Mouse (Mus musculus) gastrocnemius, adult 18-20 months (tissue): ENCODE results near the gene Ppp1r21. TPM values are rescaled to one million over a fixed set of nuclear protein-coding genes. Genes with fewer than 3 reads are reported as not detected.

Experiments used
- DNase-seq: peaks from one replicate; pipeline ENCODE4 v3.0.0; 2021; ENCODE audit warnings: low spot score
- total RNA-seq, 2 experiments: library from RNA; stranded (reverse); gene quantifications; 2 replicates each; pipeline ENCODE4 v1.2.3; 2021

The Ppp1r21 gene
- total RNA-seq, 2 experiments from 2014 or later: 6.2 TPM

DNA sequence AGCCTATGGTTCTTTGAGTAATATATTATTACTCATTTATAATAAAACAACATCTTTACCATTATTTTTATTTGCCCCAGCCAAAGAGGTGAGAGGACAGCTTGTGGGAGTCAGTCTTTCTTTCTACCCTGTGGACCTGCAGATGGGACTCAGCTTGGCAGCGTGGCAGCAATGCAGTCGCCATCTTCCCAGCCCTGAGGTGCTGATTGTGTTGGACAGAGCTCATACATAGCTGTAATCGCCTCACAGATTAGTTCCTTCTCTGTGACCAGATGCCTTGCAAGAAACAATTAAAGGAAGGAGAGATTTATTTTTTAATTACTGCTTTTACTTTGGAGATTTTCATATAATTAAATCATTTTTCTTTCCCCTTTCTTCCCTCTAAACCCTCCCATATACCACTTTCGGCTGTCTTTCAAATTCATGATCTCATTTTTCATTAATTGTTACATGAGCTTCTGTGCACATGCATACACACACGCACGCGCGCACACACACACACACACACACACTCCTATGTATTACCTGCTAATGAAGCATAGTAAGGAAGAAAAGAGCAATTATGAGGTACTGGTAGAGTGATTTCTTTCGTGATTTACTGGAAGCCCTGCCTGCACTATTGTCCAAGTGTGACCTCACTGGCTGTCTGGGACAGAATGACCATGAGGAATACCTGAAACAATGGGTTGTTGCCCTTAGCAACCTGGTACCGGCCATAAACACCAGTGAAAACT, 40.1 kb downstream of the Ppp1r21 start:
- DNase-seq: no peak

DNA sequence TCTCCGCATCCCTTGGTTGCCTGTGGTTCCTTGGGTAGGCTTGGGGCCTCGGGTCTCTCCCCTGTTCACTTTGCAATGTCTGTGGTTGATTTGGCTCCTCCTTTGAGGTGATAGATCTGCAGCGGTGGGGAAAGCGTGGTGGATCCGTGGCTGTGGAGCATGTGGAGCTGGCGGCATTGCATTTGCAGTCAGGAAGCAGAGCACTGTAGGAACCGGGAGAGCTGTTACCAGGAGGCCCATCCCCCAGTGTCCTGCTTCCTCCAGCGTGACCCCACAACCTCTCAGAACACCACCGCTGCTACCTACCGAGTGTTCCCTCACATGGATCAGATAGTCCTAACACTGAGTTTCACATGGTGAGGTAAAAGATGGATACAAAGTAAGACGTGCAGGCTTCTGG, 40.9 kb downstream of the Ppp1r21 start:
- no peak for DNase-seq

DNA sequence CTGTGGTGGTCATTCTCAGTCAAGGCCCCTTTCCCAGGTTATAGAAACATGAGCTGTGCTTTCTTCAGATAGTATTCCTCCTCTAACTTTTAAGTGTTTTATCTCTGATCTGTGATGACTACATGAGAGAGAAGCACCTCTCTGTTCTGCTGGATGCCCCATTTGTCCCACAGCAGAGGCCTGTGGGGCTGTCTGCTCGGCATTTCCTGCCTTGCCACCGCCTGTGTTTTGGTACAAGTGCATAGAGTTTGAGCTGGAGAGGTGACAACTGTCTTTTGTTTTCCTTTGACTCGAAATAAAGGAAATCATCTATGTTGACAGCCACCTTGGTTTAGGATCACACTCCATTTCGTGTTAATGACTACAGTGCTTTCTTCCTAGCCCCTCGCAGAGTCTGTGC, 44.9 kb downstream of the Ppp1r21 start:
- DNase-seq: no peak

DNA sequence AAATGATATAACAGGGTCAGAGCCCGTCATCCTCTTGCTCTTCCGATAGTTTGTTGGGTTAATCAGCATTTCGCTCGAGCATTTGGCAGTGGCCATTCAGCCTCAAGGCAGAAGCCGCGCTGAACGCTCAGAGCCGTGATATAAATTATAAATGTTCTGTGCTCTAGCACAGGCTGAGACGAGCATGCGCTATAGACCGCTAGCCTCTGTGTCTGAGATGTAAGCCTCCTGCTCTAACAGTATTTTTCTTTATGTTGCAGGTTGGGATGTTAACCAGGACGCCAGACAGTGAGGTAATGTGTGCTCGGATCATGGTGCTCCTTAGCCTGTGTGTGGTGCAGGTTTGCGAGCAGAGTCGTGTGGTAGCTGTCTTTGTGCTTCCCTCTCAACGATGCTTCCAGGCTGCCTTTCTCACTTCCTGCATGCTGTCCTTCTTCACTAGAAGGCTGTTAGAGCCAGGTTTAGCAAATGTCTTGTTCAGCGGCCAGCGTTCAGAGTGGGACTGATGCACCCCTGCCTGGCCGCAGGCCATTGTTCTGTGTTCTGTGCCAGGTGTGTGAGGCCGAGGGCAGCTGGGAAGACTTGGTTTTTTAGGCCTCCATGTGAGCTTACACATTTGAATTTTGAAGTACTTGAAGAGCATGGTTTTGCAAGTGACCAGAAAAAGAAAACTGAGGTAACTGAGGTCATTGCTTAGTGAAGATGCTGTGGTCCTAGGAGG, 48.8 kb downstream of the Ppp1r21 start:
- no peak for DNase-seq

DNA sequence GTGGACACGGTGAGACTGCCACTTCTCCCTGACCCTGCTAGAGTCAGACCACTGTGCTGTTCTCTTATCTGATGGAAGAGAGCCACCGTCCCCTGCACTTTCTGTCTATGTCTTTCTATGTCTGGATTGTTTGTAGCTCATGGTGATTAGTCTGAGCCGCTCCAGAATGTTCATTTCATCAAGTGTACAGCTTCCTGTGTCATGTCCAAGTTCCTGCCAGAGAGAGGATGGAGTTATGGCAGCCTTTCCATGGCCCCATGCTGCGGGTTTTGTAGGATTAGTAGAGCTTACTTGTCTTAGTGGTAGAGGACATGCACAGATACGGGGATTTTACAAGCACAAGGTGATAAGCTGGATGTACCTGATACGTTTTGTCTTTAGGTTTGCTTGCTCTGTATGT, 50.6 kb downstream of the Ppp1r21 start:
- no peak for DNase-seq

DNA sequence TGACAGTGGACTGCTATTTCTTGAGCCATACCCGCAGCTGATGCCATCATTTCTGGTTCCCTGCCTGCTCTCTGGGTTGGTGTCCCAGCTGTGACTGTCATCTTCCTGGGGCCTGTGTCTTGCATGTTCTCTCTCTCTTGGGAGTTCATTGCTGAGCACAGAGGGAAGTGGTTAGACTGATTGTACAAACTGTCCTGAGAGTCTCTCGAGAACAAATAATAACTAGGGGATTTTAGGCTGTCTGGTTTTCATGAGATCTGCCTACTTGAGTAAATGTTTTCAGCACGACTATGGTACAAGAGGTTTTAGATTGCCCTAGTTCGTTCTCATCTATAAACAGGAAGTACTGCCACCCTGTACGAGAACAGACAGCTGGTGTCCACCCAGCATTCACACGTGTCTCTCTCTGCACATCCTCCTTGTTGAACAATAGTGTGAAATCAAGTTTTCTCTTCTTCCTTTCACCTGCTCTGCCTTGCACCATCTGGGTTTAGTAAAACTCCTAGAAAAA, 51.6 kb downstream of the Ppp1r21 start:
- DNase-seq: no peak

DNA sequence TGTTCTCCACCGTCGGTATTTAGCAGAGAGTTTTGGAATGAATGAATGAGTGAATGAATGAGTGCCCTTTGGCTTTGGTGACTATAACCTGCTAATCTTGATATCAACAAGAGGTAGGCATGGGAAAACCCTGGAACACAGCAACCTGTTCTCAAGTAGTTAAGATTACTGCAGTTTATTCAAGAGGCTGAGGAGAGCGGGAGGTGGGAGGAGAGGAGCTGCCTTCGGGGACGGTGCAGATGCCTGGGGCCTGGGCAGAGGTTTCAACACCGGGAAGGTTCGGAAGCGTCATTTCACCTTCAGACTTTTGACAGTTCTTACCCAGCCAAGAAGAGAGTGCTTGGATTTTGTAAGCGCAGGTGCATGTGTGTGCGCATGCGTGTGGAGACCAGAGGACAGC, 53.1 kb downstream of the Ppp1r21 start:
- DNase-seq: no peak

DNA sequence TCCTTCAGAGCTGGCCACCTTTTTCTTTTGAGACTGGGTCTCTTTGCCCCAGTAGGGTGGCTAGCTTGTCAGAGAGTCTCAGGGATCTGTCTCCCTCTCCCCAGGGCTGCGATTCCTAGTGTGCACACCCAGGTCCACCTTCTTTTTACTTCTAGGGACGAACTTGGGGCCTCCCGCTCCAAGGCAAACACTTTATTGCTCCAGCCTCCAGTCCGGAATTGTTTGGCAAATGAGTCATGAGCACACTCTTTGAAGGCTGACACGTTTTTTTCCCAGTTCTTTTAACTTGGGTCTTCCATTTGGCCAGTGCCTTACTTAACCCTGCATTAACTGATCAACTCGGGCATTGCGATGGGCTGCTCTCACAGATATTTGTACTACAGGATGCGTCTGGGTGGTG, 53.5 kb downstream of the Ppp1r21 start:
- DNase-seq: no peak

DNA sequence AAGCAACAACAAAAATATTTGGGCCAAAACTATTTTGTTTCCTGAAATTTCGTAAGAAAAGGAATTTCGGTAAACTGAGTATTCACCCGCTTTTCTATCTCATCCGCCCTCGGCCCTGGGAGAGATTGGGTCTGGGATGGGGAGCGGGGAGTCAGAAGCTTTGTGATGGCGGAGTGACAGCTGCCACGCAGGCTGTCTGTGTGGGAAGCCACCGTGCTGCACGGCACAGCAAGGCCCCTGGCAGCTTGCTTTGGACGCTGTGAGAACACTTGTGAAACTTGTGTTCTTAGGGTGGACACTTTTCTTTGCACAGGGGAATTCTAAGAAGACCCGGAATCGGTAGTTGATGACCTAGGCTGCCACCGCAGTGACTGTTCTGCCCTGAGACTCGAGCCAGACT, 57.5 kb downstream of the Ppp1r21 start:
- DNase-seq: no peak

DNA sequence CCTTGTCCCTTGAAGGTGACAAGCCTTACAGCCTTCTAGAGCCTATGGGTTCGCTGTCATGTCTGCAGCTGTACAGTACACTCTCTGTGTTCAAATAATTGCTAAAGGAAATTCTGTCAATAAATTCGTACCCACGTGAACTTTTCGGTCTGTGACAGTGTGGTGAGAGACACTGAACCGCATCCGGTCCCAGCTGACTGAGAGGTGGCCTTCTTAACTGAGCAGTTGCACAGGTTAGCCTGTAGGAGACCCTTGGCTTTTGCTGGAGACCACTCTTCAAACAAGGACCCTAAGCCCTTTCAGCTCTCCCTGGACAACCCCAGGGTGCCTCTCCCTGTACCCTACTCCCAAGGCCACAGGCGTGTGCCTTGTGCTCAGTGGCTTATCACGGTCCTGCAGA, 58.3 kb downstream of the Ppp1r21 start:
- no peak for DNase-seq

DNA sequence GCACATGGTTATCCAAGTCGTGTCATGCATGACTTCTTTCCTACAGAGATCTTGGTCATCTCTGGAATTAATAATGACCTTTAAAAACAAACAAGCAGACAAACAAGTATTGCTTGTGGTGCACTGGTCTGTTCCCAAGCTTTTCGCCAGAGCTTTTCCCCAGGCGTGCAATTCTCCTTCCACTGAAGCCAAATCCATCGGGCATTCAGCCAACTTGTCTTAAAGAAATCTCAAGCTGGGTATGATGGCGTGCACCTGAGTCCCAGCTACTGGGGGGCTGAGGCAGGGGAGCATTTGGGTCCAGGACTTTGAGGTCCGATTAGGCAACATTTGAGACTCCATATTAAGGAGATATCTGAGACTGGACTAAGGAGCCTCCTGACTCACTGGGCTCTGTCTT, 60.3 kb downstream of the Ppp1r21 start:
- DNase-seq: no peak

DNA sequence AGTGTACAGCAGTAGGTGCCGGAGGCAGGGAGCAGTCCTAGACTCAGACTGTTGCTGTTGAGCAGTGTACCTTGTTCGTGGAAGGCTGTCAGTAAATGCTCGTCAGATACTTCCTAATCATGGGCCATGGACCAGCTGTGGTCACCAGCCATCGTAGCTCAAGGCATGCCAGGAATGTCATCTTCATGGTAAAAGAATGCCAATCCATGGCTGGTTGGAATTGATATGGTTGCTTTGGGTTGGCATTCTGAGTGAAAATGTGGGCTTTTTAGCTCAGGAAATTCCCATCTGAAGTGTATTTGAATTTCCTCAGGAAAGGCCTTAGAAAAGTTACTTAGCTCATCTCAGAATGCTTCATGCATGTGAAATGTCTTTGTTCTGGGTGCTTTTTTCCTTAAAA, 65.2 kb downstream of the Ppp1r21 start:
- no peak for DNase-seq

DNA sequence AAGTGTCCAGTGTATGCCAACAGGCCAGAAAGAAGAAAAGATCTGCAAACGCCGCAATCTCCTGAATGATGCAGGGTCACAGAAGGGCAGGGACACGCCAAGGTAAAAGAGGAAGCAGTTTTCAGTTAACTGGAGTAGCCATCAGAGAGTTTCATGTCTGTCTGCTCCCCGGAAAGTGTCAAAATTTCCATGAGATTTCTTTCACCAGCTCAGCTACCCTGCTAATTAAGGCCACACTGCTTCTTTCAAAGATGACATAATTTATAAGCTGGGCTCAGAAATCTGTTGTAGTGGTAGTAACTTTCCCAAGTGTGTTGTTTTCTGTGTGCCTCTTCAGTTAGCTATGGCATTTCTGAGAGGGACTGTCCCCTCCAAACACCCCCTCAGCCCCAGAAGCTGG, 66.2 kb downstream of the Ppp1r21 start:
- DNase-seq: no peak

DNA sequence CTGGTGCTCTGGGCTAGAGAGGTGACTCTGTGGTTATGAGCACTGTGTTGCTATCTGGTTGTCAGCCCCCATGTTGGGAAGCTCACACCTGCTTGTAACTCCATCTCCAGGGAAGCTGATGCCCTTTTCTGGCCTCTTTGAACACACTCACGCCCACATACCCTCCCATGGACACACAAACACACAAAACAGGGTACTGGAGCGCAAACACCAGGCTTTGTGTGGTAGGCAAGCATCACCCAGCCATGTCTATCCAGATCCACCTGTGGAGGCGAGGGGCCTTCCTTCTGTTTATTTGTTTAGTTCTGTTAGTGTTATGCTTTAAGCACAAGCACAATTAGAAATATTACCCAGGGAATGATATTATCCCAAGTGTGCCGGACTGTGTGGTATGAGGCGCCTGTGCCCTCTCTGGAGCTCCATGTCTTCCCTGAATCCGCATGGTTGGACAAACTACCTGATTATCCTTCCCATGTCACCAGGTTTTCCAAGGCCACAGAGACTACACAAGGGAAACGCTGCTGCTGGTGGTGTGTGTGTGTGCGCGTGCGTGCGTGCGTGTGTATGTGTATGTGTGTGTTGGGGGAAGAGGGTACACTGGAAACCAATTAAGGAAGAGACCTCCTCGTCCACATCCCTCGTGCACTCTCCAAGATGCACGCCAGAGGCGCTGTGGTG, 66.8 kb downstream of the Ppp1r21 start:
- no peak for DNase-seq

DNA sequence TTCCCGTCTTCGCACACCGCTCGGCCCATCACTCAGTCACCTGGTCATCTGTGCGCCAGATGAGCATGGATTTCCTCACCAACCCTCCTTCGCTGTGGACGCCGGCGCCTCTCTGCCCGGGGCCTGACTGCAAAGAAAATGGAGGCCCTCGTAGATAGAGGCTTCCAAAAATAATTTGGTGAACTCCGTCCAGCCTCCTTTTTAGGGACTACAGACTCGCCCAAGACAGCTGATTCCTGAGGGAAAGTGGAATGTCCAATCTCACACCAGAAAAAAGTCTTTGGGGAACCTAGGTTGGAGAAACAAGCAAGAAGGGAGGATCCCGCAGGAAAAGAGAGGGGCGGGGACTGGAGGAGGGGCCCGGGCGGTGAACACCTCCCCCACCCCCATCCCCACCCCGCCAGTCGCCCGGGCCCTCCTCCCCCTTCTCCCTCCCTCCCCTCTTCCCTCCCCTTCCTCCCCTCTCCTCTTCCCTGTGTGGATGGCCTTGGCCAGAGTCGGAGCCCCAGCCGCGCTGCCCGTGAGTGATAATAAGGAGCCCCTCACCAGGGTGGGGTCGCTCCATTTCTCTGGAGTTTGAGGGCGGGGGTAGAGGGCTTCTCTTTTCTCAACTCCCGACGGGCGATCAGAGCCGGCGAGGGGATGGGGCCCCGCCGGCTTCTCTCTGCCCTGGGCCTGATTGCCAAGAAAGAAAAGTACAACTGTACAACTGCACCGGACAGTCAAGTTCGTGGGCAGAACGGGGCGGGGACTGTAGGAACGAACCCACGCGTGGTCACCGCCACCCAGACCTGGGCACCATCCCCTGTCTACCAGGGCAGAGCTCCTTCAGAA, 67.5 kb downstream of the Ppp1r21 start, which contains the start of gene Ston1:
Gene Ston1 (plus strand): TSS at position 463 of the 834 bp plus-strand sequence.
- DNase-seq: peak; percentile 64

DNA sequence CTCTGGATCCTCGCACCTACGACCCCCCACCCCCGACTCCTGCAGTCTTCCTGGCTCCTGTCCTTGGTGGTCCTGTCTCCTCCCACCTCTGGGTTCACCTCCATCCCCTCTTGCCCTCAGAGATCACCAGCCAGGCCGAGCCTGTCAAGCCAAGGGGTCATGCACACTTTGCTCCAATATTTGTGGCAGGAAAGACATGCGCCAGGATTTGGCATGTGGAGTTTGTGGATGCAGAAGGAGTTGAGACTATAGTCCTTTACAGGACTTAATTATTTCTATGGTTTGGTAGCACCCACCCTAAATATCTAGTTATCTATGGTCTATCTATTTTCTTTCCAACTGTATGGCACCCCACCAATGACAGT, 68.1 kb downstream of the Ppp1r21 start:
- DNase-seq: no peak

DNA sequence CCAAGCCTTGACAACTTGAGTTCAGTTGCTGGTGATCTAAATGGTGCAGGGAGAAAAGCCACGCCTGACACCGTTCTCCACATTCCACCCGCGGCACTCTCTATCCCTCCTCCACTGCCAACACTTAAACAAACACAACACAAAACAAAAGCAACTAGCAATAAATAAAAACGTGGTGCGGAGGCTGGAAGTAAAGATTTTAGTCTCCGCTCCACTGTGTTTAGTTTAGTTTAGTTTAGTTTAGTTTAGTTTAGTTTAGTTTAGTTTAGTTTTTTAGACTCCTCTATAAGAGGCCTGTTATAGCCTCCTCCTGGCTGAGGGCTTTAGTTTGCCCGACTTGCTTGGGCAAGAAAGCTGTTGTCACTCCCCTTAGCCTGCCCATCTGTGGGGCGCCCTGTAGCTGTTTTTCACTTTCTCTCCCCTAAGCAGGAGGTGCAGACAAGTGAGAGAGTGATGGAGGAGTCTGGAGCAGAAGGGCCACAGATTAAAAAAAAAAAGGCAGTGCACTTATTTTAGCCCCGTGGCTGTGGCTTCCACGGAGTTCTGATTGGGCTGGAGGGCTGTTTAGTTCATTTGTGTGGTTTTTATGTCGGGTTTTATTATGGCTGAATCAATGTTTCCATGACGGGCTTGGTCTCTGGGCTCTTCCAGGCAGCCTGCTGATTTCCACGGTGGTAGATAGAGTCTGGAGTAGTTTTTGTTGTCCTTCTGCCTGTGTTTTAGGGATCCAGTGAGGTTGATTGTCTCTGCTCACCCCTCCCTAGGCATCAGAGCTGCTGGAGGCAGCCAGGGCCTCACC, 68.9 kb downstream of the Ppp1r21 start:
- peak; percentile 7 for DNase-seq

DNA sequence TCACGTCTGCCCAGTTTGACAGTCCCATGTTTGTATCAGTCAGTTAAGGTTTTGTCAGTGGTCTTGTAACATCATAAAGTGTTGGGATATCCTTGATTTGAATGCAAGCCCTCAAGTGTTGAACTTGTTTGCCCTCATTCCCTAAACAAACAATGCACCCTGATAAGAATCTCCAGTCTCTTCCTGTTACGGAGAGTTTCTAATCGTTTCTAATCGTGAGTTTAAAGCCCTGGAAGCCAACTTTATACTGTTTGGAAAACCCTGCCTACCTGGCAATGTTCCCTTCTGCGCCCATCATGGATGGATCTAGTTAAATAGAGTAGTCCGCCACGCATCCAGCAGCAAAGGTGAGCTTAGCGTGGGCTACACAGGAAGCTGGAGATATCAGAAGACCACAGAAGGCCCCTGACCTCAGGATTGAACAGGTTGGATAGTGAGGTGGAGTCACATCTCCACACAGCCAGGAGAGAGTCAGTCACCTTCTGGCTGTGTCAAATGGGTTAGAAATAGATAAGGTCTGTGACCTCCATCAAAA, 70.6 kb downstream of the Ppp1r21 start:
- DNase-seq: no peak

DNA sequence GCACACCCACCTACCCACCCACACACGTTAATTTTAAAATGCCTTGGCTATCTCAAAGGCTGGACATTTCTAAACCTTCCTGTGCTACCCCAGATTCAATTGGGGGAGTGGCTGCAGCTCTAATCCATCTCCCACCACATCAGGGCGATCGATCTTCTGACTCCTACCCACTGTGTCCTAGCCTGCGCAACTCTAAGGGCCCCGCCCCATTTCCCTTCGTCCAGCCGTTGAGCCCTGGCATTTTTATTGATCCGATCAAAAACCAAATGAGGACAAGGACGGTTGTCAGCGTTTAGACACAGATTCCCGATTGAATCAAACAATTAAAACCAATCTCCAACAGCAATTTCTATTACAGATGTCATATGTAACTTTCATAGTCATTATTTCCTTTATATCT, 74.0 kb downstream of the Ppp1r21 start:
- no peak for DNase-seq

DNA sequence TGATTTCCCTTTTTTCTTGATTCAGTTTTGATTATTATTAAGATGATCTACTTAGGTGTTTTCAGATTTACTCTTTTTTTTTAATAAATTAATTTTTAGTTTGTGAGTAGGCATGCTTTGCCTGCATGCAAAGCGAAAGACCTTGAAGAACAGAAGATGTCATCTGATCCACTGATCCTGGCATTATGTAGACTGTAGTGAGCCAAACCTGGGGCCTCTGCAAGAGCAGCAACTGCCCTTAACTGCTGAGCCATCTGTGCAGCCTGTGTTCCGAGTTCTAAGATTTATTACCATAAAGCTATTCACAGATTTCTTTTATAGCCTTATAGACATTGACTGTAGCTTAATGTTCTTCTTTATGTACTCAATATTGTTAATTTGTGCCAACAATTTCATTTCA, 76.1 kb downstream of the Ppp1r21 start:
- DNase-seq: no peak
